Mouse (Mus musculus): ENCODE data around the gene Dazap2. TPM values are rescaled to one million over a fixed set of nuclear protein-coding genes. Genes with fewer than 3 reads are reported as not detected.
"Not testable (repeated sequence)": the region's sequence is repeated elsewhere in the genome, so short reads cannot be mapped to it uniquely, and the experiment has no call there.

Gene Dazap2
- total and polyA plus RNA-seq, 2 experiments from 2014 or later = 92.3 to 162 TPM

- no peaks in the 10 kb centered on the region for H3K36me3 ChIP-seq (ENCODE audit: insufficient read depth)
- H3K9ac ChIP-seq = no peak overlapping the region
- H3K4me3 ChIP-seq (ENCODE audit: low read depth, low read length) = no peak overlapping the region
- ATAC-seq (no peak), DNase-seq (no peak)
- H3K9me3 ChIP-seq (ENCODE audit: low read length) = no peaks in the 10 kb centered on the region
- no peak overlapping the region for H3K4me2 ChIP-seq (ENCODE audit: low read depth)
- no peaks in the 10 kb centered on the region for H3K27me3 ChIP-seq (ENCODE audit: insufficient read depth, low read length)
- no peak for TF ChIP-seq CTCF (IDR thresholded peaks at IDR 0.05; ENCODE audit: low read depth)
- 54% methylated on average over 3 of the region's 3 CpGs for WGBS
- H3K4me1 ChIP-seq (ENCODE audit: insufficient read depth) = peaks cover 12% of the 10 kb centered on the region
- H3K27ac ChIP-seq (ENCODE audit: low read depth, low read length) = no peak overlapping the region
These were observed 13.5 kb upstream of the Dazap2 start for GRCm38 (mm10) chr15:100601669-100602068.

- not testable (repeated sequence) for ATAC-seq
These were observed 8.5 kb upstream of the Dazap2 start for GRCm38 (mm10) chr15:100606677-100607076.

GRCm38 (mm10) chr15:100611951-100612350, 3.2 kb upstream of the Dazap2 start:
- no peaks in the 10 kb centered on the region for H3K27me3 ChIP-seq (ENCODE audit: insufficient read depth, low read length)
- no peak overlapping the region for H3K9ac ChIP-seq
- H3K4me2 ChIP-seq (ENCODE audit: low read depth) = no peak overlapping the region
- DNase-seq (no peak), ATAC-seq (no peak)
- no peaks in the 10 kb centered on the region for H3K9me3 ChIP-seq (ENCODE audit: low read length)
- TF ChIP-seq CTCF (IDR thresholded peaks at IDR 0.05; ENCODE audit: low read depth) = no peak
- no peak overlapping the region for H3K4me3 ChIP-seq (ENCODE audit: low read depth, low read length)
- no peaks in the 10 kb centered on the region for H3K36me3 ChIP-seq (ENCODE audit: insufficient read depth)
- WGBS = 85% methylated on average over 7 of the region's 7 CpGs
- no peak overlapping the region for H3K27ac ChIP-seq (ENCODE audit: low read depth, low read length)
- peaks cover 10% of the 10 kb centered on the region for H3K4me1 ChIP-seq (ENCODE audit: insufficient read depth)

More at GRCm38 (mm10) chr15:100606677-100607076, 8.5 kb upstream of the Dazap2 start:
- H3K4me3 ChIP-seq (ENCODE audit: low read depth, low read length); H3K4me1 ChIP-seq (ENCODE audit: insufficient read depth); H3K9ac ChIP-seq; H3K9me3 ChIP-seq (ENCODE audit: low read length); DNase-seq; H3K4me2 ChIP-seq (ENCODE audit: low read depth); H3K27ac ChIP-seq (ENCODE audit: low read depth, low read length); H3K27me3 ChIP-seq (ENCODE audit: insufficient read depth, low read length); H3K36me3 ChIP-seq (ENCODE audit: insufficient read depth): not testable (repeated sequence)
- peak; percentile 15; the same call in 1 of the 2 replicates for TF ChIP-seq CTCF (IDR thresholded peaks at IDR 0.05; ENCODE audit: low read depth)
- 91% methylated on average over 8 of the region's 8 CpGs for WGBS

- Histone ChIP-seq H3K27me3 (ENCODE audit: insufficient read depth, low read length) (no peaks in the 10 kb centered on the region), H3K36me3 (ENCODE audit: insufficient read depth) (0 out of 2 replicates have a peak, but pooled peaks cover under 1% of the 10 kb centered on the region), H3K4me2 (ENCODE audit: low read depth) (no peak overlapping the region), H3K4me3 (ENCODE audit: low read depth, low read length) (no peak overlapping the region), H3K9me3 (ENCODE audit: low read length) (no peaks in the 10 kb centered on the region), H3K4me1 (ENCODE audit: insufficient read depth) (peaks cover 11% of the 10 kb centered on the region), H3K9ac (no peak overlapping the region), H3K27ac (ENCODE audit: low read depth, low read length) (no peak overlapping the region)
- no peak for ATAC-seq
- TF ChIP-seq CTCF (IDR thresholded peaks at IDR 0.05; ENCODE audit: low read depth) = 0 out of 2 replicates have a peak, but pooled peaks have one; percentile 30
- 70% methylated on average over 2 of the region's 2 CpGs for WGBS
- DNase-seq = no peak
These were observed 2.7 kb upstream of the Dazap2 start for GRCm38 (mm10) chr15:100612432-100612831.

- Histone ChIP-seq H3K27ac (ENCODE audit: low read depth, low read length) (no peak overlapping the region), H3K4me2 (ENCODE audit: low read depth) (peak overlapping the region; percentile 35), H3K9me3 (ENCODE audit: low read length) (no peaks in the 10 kb centered on the region), H3K4me3 (ENCODE audit: low read depth, low read length) (peak overlapping the region; percentile 6; the same call in 1 of the 2 replicates), H3K36me3 (ENCODE audit: insufficient read depth) (peaks cover 12% of the 10 kb centered on the region), H3K9ac (no peak overlapping the region), H3K27me3 (ENCODE audit: insufficient read depth, low read length) (no peaks in the 10 kb centered on the region), H3K4me1 (ENCODE audit: insufficient read depth) (peaks cover 11% of the 10 kb centered on the region)
- ATAC-seq (no peak), DNase-seq (peak; percentile 89)
- TF ChIP-seq CTCF (IDR thresholded peaks at IDR 0.05; ENCODE audit: low read depth) = peak; percentile 93
- WGBS = 7% methylated on average over 16 of the region's 16 CpGs
These were observed 1.6 kb upstream of the Dazap2 start for GRCm38 (mm10) chr15:100613584-100613983.

GRCm38 (mm10) chr15:100614218-100614995, 742 bp upstream of the Dazap2 start:
- no peak for TF ChIP-seq CTCF (IDR thresholded peaks at IDR 0.05; ENCODE audit: low read depth)
- peak overlapping the region; percentile 92 for H3K9ac ChIP-seq
- H3K4me2 ChIP-seq (ENCODE audit: low read depth) = peak overlapping the region; percentile 59
- H3K27ac ChIP-seq (ENCODE audit: low read depth, low read length) = peak overlapping the region; percentile 94
- WGBS = 11% methylated on average over 43 of the region's 43 CpGs
- peak; percentile 50 for DNase-seq
- H3K27me3 ChIP-seq (ENCODE audit: insufficient read depth, low read length) = no peaks in the 10 kb centered on the region
- no peaks in the 10 kb centered on the region for H3K9me3 ChIP-seq (ENCODE audit: low read length)
- no peak for ATAC-seq
- peaks cover 21% of the 10 kb centered on the region for H3K36me3 ChIP-seq (ENCODE audit: insufficient read depth)
- peak overlapping the region; percentile 97 for H3K4me3 ChIP-seq (ENCODE audit: low read depth, low read length)
- peaks cover 11% of the 10 kb centered on the region for H3K4me1 ChIP-seq (ENCODE audit: insufficient read depth)

- Histone ChIP-seq H3K4me1 (ENCODE audit: insufficient read depth) (peaks cover 11% of the 10 kb centered on the region), H3K27ac (ENCODE audit: low read depth, low read length) (peak overlapping the region; percentile 94), H3K27me3 (ENCODE audit: insufficient read depth, low read length) (no peaks in the 10 kb centered on the region), H3K36me3 (ENCODE audit: insufficient read depth) (peaks cover 34% of the 10 kb centered on the region), H3K9me3 (ENCODE audit: low read length) (no peaks in the 10 kb centered on the region), H3K4me3 (ENCODE audit: low read depth, low read length) (peak overlapping the region; percentile 97), H3K9ac (peak overlapping the region; percentile 92), H3K4me2 (ENCODE audit: low read depth) (peak overlapping the region; percentile 59)
- DNase-seq = peak; percentile 96
- peak; percentile 90 for ATAC-seq
- no peak for TF ChIP-seq CTCF (IDR thresholded peaks at IDR 0.05; ENCODE audit: low read depth)
- WGBS = under 1% methylated on average over 40 of the region's 43 CpGs
These were observed 674 bp downstream of the Dazap2 start for GRCm38 (mm10) chr15:100615825-100616220.
